Mouse (Mus musculus) spleen, postnatal 0 days (tissue): ENCODE measurements around the gene Atxn2. TPM values are rescaled to one million over a fixed set of nuclear protein-coding genes. Genes with fewer than 3 reads are reported as not detected.

ENCODE experiments used
- polyA plus RNA-seq: library from polyadenylated mRNA; unstranded; fragments of >200 nt; fragmentation: Nextera tagmentation; extraction: Ambion mirVana; gene quantifications from 2 replicates; pipeline ENCODE4 v1.2.1, GENCODE M21; 2015

The Atxn2 gene
- 38.0 and 39.3 TPM in 2 replicates for polyA plus RNA-seq

GRCm38 (mm10) chr5:121711174-121711927 is at the start of gene Atxn2:
TSS of gene Atxn2 (plus strand) at chr5:121711337.

GRCm38 (mm10) chr5:121837441-121838340 is 126.6 kb downstream of the Atxn2 start, which contains the start of gene Sh2b3:
TSS of gene Sh2b3 (minus strand) at chr5:121837646.

GRCm38 (mm10) chr5:121848743-121849142 is 137.6 kb downstream of the Atxn2 start, which contains the start of gene Pheta1:
TSS of gene Pheta1 (plus strand) at chr5:121848984.

Other genes with a start within 250 kb of the Atxn2 start
- not detected in 2 replicates for gene Adam1b, start 207.9 kb upstream of the Atxn2 start, polyA plus RNA-seq
- 0.85 and 0.93 TPM in 2 replicates for gene Adam1a, start 165.9 kb upstream of the Atxn2 start, polyA plus RNA-seq
- not detected in 2 replicates for gene Gm42878, start 165.9 kb upstream of the Atxn2 start, polyA plus RNA-seq
- gene Mapkapk5, start 165.4 kb upstream of the Atxn2 start, polyA plus RNA-seq = 31.2 and 33.3 TPM in 2 replicates
- gene Aldh2, start 117.5 kb upstream of the Atxn2 start, polyA plus RNA-seq = 131 and 184 TPM in 2 replicates
- 1.2 and 1.7 TPM in 2 replicates for gene Acad12, start 92.4 kb upstream of the Atxn2 start, polyA plus RNA-seq
- gene Acad10, start 50.8 kb upstream of the Atxn2 start, polyA plus RNA-seq = 1.3 and 1.7 TPM in 2 replicates
- 28.0 and 28.3 TPM in 2 replicates for gene Brap, start 50.8 kb upstream of the Atxn2 start, polyA plus RNA-seq
- gene Sh2b3, start 126.3 kb downstream of the Atxn2 start, polyA plus RNA-seq = 12.4 and 17.5 TPM in 2 replicates
- 3.8 and 6.6 TPM in 2 replicates for gene Pheta1, start 137.6 kb downstream of the Atxn2 start, polyA plus RNA-seq